Mouse (Mus musculus) liver, embryonic 14.5 days (tissue): ENCODE results near the gene Tssk4. TPM values are rescaled to one million over a fixed set of nuclear protein-coding genes. Genes with fewer than 3 reads are reported as not detected.

Source experiments
- ATAC-seq: fragments of 200-750 bp; cut with Nextera tagmentation; 2 replicates; pipeline ENCODE4 v1.8.0; 2017; ENCODE audit warnings: moderate number of reproducible peaks, mild to moderate bottlenecking, moderate library complexity; ENCODE audit not compliant: insufficient read depth
- DNase-seq, 3 experiments: peaks; one replicate each; pipeline ENCODE4 v3.0.0-alpha.2; 2012 to 2013; ENCODE audit warnings: low read depth in 3 of 3, low spot score in 3 of 3
- H3K27ac ChIP-seq: fragments of 300-500 bp; sonication (generic); 2 replicates; pipeline ENCODE4 v1.5.1; 2014; ENCODE audit warnings: moderate library complexity, mild to moderate bottlenecking, control low read depth, inconsistent platforms
- H3K27me3 ChIP-seq: fragments of 300-500 bp; sonication (generic); 2 replicates; pipeline ENCODE4 v1.6.1; 2014; ENCODE audit warnings: mild to moderate bottlenecking, low read length, moderate library complexity; ENCODE audit not compliant: control insufficient read depth, insufficient read depth
- H3K36me3 ChIP-seq: fragments of 300-500 bp; sonication (generic); replicated peaks from 2 replicates; pipeline ENCODE4 v1.6.1; 2014; ENCODE audit warnings: low read depth; ENCODE audit not compliant: control insufficient read depth, insufficient read depth
- H3K4me1 ChIP-seq, 2 experiments: fragments of 200-500 bp in 1 of 2; fragments of 300-500 bp in 1 of 2; sonication (generic) in 1 of 2; replicated peaks; 2 replicates each; pipeline ENCODE4 v1.6.1; 2012 to 2014; ENCODE audit warnings: antibody characterized with exemption in 1 of 2, inconsistent platforms in 1 of 2, low read length in 1 of 2; ENCODE audit not compliant: control insufficient read depth in 2 of 2, insufficient read depth in 2 of 2
- H3K4me2 ChIP-seq: fragments of 300-500 bp; sonication (generic); 2 replicates; pipeline ENCODE4 v1.6.1; 2014; ENCODE audit warnings: low read depth, mild to moderate bottlenecking, control low read depth, moderate library complexity
- H3K4me3 ChIP-seq, 2 experiments: fragments of 200-500 bp in 1 of 2; fragments of 300-500 bp in 1 of 2; sonication (generic) in 1 of 2; 2 replicates each; pipeline ENCODE4 v1.5.1; 2012 to 2014; ENCODE audit warnings: low read depth in 2 of 2, low read length in 2 of 2, mild to moderate bottlenecking in 2 of 2, control low read depth in 1 of 2, inconsistent platforms in 1 of 2, moderate library complexity in 1 of 2; ENCODE audit not compliant: insufficient read depth in 1 of 2
- H3K9ac ChIP-seq: fragments of 300-500 bp; sonication (generic); replicated peaks from 2 replicates; pipeline ENCODE4 v1.6.1; 2014; ENCODE audit warnings: mild to moderate bottlenecking, control low read depth, moderate library complexity
- H3K9me3 ChIP-seq: fragments of 300-500 bp; sonication (generic); 2 replicates; pipeline ENCODE4 v1.6.1; 2016; ENCODE audit warnings: low read length, mixed read lengths; ENCODE audit not compliant: control insufficient read depth
- CTCF ChIP-seq: IDR thresholded peaks from 2 replicates; pipeline ENCODE4 v1.5.1; 2016; ENCODE audit warnings: antibody characterized with exemption, low read depth, control low read depth
- EP300 ChIP-seq: IDR thresholded peaks from 2 replicates; pipeline ENCODE4 v1.6.1; 2016; ENCODE audit warnings: antibody characterized with exemption, low read depth
- WGBS: fragments of 180-500 bp; shearing (Covaris S2); extraction: QIAGEN DNeasy Blood & Tissue Kit; methylation state at CpG from one replicate; pipeline ENCODE4 v1.1.7; 2014; ENCODE audit not compliant: insufficient replicate concordance; 5-methylcytosine and 5-hydroxymethylcytosine counted together
- polyA plus RNA-seq, 2 experiments: library from polyadenylated mRNA; depleted of rRNA in 1 of 2; stranded (reverse) in 1 of 2; unstranded in 1 of 2; fragments of >200 nt; fragmentation: Nextera tagmentation in 1 of 2; extraction: Ambion mirVana in 1 of 2; gene quantifications; 2 replicates each; pipeline versions ENCODE4 v1.2.1 to v1.2.3; 2012 to 2014

Tssk4 gene
- polyA plus RNA-seq, 2 experiments: 0.19 to 0.39 TPM

DNA sequence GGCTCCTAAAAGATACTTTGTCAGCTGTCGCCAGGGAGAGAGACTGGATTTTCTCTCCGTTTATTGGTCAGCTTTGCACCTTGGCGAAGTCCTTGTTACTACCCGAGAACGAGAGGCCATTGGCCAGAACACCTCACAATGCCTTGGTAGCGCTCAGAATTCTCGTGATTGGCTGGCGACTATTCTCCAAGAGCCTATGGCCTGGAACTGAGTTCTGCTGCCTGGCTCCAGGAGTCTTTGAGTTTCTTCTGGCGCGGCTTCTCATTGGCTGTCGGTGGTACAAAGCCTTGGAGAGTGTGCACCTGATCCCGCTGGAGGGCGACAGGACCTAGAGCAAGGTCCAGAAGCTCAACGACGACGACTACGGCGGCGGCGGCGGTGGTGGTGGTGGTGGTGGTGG is 32.2 kb upstream of the Tssk4 start, which contains the start of gene Rec8:
Gene Rec8 (plus strand): TSS at position 216 of the 400 bp plus-strand sequence.
- Histone ChIP-seq H3K9ac (peak within 1 kb of the TSS; percentile 49), H3K27me3 (no peaks in the 10 kb centered on the region), H3K4me1 (peaks cover 19 to 29% of the 10 kb centered on the region in 2 experiments), H3K4me2 (peak within 1 kb of the TSS; percentile 69), H3K4me3 (peak within 1 kb of the TSS; percentile 30 to 37), H3K9me3 (no peaks in the 10 kb centered on the region), H3K27ac (peak within 1 kb of the TSS; percentile 4; the same call in 1 of the 2 replicates), H3K36me3 (no peaks in the 10 kb centered on the region)
- ATAC-seq: peak; percentile 63
- peak in 2 of 3 experiments; percentile 27 to 64 for DNase-seq
- 28% methylated on average over 21 of the region's 21 CpGs for WGBS
- TF ChIP-seq EP300: no peak
- peak; percentile 52 for TF ChIP-seq CTCF

GRCm38 (mm10) chr14:55618486-55619195 is 31.3 kb upstream of the Tssk4 start:
- H3K36me3 ChIP-seq: no peaks in the 10 kb centered on the region
- TF ChIP-seq CTCF (no peak), EP300 (peak; percentile 61; the same call in 1 of the 2 replicates)
- peak overlapping the region; percentile 49 for H3K9ac ChIP-seq
- no peak overlapping the region; the same call in 1 of the 2 replicates for H3K27ac ChIP-seq
- no peaks in the 10 kb centered on the region for H3K9me3 ChIP-seq
- H3K4me3 ChIP-seq: peak overlapping the region; percentile 30 to 37
- WGBS: 17% methylated on average over 22 of the region's 22 CpGs
- H3K4me1 ChIP-seq: peaks cover 19 to 25% of the 10 kb centered on the region in 2 experiments
- H3K27me3 ChIP-seq: no peaks in the 10 kb centered on the region
- peak overlapping the region; percentile 69 for H3K4me2 ChIP-seq
- ATAC-seq: peak; percentile 50
- DNase-seq: peak; percentile 44 to 53 (median 48)

- H3K4me2 ChIP-seq: no peak overlapping the region
- ATAC-seq: peak; percentile 39; the same call in 1 of the 2 replicates
- H3K4me1 ChIP-seq: peaks cover 0 to 3% of the 10 kb centered on the region in 2 experiments; a peak in 1 of 4 replicates
- no peak overlapping the region for H3K27ac ChIP-seq
- no peak for DNase-seq
- H3K36me3 ChIP-seq: peaks cover 35% of the 10 kb centered on the region
- H3K9me3 ChIP-seq: no peaks in the 10 kb centered on the region
- H3K27me3 ChIP-seq: no peaks in the 10 kb centered on the region
- no peak overlapping the region for H3K9ac ChIP-seq
- TF ChIP-seq EP300: no peak
- no peak for TF ChIP-seq CTCF
- no peak overlapping the region for H3K4me3 ChIP-seq
- WGBS: 72% methylated on average over 27 of the region's 27 CpGs
These were observed 21.7 kb upstream of the Tssk4 start for GRCm38 (mm10) chr14:55628077-55628827.

GRCm38 (mm10) chr14:55629312-55629711 is 20.7 kb upstream of the Tssk4 start:
- TF ChIP-seq EP300: no peak
- TF ChIP-seq CTCF: peak; percentile 96
- ATAC-seq: no peak; the same call in 1 of the 2 replicates
- H3K36me3 ChIP-seq: peaks cover 35% of the 10 kb centered on the region

More at GRCm38 (mm10) chr14:55629312-55629711, 20.7 kb upstream of the Tssk4 start:
- Histone ChIP-seq H3K9me3 (no peaks in the 10 kb centered on the region), H3K27ac (no peak overlapping the region), H3K27me3 (no peaks in the 10 kb centered on the region), H3K9ac (no peak overlapping the region), H3K4me3 (no peak overlapping the region), H3K4me1 (peaks cover 0 to 3% of the 10 kb centered on the region in 2 experiments; a peak in 1 of 4 replicates), H3K4me2 (no peak overlapping the region)
- WGBS: 30% methylated on average over 5 of the region's 5 CpGs
- no peak for DNase-seq
